Mouse (Mus musculus): ENCODE data around the gene Nme9.

The Nme9 gene

DNA sequence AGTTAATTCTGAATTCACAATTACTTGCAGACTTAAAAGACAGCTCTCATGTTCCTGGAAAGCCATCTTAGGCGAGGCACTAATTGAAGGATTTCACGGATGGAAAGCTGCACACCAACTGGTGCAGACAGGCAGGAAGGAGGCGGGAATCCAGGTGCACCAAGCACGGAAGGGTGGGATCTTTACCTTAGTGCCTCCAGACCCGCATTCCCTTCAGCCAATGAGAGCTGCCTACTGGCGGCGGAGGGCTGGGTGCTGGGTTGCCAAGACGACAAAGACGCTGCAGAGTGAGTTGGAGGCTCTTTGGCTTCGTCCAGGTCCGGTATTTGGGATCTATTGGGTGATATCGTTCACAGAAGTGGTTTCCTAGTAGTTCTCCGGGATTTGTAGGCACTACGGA is at the start of gene Nme9:
Nme9 (plus strand) TSS at position 315 of the 400 bp plus-strand sequence.
- DNase-seq (ENCODE audit: extremely low read depth, low read depth) = no peak

DNA sequence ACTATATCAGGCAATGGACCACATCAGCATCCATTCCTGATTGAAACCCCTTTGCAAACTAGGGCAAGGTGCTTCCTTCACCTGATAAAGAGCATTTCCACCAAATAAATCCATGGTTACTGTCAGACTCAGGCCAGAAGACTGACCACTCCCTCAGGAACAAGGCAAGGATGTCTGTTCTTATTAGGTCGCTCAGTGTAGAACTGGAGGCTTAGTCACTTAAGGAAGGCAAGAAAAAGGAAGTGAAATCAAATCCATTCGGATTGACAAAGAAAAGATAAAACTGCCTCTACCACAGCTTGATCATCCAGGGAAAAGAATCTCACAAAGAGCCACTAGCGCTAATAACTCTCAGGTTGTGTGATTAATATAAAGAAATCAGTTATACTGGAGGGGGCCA is 42.0 kb upstream of the Nme9 start:
- no peak for DNase-seq (ENCODE audit: extremely low read depth, low read depth)

- DNase-seq (ENCODE audit: extremely low read depth, low read depth) = no peak
Observed at GRCm38 (mm10) chr9:99411093-99411492, 40.2 kb upstream of the Nme9 start.

DNA sequence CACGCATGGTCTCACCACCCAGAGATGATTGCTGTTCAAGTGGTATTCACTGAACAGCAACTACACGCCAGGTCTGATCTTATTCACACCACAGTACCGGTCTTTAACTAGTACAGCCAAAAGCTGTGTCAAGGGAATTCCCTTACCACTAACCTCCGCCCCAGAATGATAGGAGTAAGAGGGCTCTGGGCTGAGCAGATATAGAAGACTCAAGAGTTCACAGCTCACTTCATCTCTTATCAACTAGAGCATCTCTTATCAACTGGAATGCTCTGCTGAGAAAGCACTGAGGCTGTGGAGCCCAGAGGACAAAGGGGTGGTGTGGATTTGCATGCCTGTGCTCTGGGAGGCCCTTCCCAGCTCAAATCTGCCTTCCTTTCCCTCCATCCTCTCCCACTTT is 39.5 kb upstream of the Nme9 start:
- DNase-seq (ENCODE audit: extremely low read depth, low read depth) = no peak

- DNase-seq (ENCODE audit: extremely low read depth, low read depth) = no peak
Observed at GRCm38 (mm10) chr9:99416809-99417208, 34.5 kb upstream of the Nme9 start.

- DNase-seq (ENCODE audit: extremely low read depth, low read depth) = no peak
Observed at GRCm38 (mm10) chr9:99417288-99417846, 33.9 kb upstream of the Nme9 start.

GRCm38 (mm10) chr9:99418377-99418776 is 32.9 kb upstream of the Nme9 start:
- no peak for DNase-seq (ENCODE audit: extremely low read depth, low read depth)

DNA sequence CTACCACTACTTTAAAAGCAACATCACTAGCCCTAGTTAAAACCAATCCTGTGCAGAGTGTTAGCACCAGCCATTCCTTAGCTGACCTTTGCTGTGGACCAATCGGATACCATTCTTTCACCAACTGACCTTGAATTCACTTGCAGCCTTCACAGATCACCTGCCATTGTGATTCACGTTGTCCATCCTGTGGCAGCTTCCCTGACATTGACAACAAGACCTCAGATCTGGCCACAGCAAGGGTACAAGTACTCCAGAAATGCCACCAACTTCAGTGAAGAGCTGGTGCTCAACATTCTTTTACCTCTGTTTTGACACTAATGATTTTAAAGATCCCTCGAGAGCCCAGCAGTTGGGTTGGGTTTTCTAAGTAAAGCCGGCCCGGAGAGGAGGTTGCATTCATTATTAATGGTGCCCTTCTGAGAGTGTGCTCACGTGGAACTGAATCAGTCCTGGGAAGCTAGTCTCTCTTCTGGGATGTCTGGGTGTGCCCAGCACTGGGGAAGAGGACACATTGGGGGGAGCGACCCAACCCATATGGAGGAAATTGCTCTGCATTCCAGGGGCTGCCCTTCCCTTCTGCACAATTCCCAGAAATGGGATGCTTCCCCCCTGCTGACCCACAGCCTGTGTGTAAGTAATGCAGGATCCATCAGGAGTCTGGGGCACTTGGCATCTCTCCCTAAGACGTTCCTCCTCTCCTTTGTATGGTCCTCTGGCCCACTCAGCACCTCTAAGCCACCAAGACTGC is 31.1 kb upstream of the Nme9 start:
- no peak for DNase-seq (ENCODE audit: extremely low read depth, low read depth)

- DNase-seq (ENCODE audit: extremely low read depth, low read depth) = no peak
Observed at GRCm38 (mm10) chr9:99421914-99422313, 29.4 kb upstream of the Nme9 start.

DNA sequence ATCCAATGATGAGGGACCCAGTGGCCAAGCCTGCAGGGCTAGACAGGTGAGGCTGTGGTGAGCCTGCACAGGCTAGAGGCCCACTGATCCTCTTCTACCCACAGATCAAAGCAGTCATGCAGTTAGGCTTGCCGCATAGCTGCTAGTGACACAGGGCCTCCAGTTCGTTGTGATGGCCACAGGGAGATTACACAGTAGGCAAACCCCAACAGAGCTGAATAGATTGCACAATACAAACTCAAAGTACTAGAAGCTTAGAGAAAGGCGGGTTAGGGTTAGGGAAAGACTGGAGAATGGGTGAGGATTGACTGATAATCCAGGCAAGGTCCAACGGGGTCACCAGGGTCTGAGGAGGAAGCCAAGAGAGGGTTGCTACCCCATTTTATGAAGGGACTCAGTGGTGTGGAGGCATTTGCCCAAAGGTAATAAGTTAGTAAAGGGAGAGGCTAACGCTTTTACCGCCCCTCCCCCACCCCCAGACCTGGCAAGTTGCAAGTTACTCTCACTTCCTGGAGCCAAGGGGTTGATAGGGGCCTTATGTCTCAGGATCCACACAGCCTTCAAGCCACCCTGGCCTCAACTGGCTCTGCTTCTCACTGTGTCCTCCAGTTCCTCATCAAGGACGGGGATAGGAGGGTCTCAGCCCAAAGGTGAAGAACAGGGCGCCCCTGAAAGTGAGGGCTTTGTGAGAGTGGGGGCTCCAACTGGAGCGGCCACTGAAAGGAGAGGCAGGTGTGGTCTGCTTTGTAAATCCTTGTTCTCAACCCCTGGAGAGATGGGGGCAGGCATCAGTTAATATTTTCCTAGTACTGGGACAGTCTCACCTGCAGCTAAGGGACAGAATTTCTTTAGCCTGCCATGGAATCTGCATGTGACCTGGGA is 27.3 kb upstream of the Nme9 start:
- DNase-seq (ENCODE audit: extremely low read depth, low read depth) = no peak

DNA sequence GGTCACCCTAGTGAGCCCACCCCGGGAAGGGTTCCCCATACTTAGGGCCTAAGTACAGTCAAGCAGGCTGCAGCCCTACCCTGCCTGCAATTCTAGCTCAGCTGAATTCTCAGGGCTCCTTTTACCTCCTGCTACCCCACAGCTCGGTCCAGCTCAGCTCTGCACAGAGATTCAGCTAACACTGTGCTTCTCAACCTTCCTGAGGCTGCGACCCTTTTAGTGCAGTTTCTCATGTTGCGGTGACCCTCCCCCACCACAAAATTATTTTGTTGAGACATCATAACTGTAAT is 26.8 kb upstream of the Nme9 start:
- DNase-seq (ENCODE audit: extremely low read depth, low read depth) = no peak

DNA sequence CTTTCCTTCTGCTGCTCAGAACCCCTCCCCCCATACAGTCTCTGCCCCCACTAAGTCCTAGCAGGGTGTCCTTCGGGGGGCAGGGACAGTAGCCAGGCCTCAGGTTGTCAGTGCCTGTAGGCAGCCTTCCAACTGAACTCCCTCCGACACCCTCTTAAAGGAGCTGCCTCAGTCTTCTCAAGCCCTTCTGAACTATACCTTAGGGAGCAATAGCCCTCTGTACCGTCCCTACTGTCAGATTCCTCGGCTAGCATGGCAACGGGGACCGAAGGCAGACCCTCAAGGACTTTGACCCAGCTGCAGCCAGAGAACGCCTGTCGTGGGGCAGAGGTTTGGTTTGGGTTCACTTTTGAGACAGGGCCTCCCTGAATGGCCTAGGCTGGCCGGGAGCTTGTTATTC is 26.0 kb upstream of the Nme9 start:
- no peak for DNase-seq (ENCODE audit: extremely low read depth, low read depth)

- DNase-seq (ENCODE audit: extremely low read depth, low read depth) = no peak
Observed at GRCm38 (mm10) chr9:99428601-99429331, 22.5 kb upstream of the Nme9 start.

- no peak for DNase-seq (ENCODE audit: extremely low read depth, low read depth)
Observed at GRCm38 (mm10) chr9:99429845-99430244, 21.4 kb upstream of the Nme9 start.

GRCm38 (mm10) chr9:99430806-99431205 is 20.5 kb upstream of the Nme9 start:
- no peak for DNase-seq (ENCODE audit: extremely low read depth, low read depth)

- DNase-seq (ENCODE audit: extremely low read depth, low read depth) = no peak
Observed at GRCm38 (mm10) chr9:99431346-99431745, 19.9 kb upstream of the Nme9 start.

DNA sequence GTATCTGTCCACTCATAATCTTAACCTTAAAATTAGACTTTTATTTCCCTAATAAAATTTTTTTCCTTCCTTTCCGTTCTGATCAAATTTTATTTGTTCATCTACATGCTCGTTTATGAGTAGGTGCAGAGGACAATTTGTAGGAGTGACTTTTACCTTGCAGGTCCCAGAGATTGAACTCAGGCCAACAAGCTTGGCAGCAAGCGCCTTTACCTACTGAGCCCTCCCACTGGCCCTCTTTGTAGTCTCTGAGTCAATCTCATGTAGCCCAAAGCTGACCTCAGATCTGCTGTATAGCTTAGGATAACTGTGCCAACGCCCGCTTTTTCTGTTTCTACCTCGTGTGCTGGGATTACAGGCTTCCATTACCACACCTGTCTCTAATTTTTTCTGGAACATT is 19.3 kb upstream of the Nme9 start:
- DNase-seq (ENCODE audit: extremely low read depth, low read depth) = no peak

GRCm38 (mm10) chr9:99432478-99432877 is 18.8 kb upstream of the Nme9 start:
- no peak for DNase-seq (ENCODE audit: extremely low read depth, low read depth)

GRCm38 (mm10) chr9:99434892-99435618 is 16.2 kb upstream of the Nme9 start:
- DNase-seq (ENCODE audit: extremely low read depth, low read depth) = no peak

DNA sequence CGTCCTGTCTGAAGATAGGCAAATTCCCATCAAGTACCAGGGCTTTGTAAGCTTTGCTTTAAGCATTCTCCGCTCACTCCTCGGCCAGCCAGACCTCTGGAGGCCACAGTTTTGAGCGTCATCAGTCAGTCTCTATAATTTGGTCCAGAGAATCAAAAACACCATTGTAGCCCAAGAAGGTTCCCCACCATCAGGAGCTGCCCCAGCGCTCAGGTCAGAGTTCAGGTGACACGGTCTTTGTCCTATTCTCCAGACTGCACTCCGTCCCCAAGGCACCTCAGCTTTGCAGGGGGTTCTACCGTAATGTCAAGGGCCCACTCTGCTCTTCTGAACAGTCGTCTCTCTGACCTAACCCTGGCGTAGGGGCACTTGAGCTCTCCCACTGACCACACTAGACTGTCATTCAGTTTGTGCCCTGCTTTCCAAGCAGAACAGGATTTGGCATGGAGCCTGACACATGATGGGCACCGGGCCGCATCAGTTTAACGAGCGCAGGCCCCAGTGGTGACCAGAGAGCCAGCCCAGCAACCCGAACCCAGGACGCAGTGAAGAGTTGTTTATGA is 15.6 kb upstream of the Nme9 start:
- no peak for DNase-seq (ENCODE audit: extremely low read depth, low read depth)

All from MEL-GATA-1-ER (cell line).